Mouse (Mus musculus): Measurements from ENCODE around the gene Rnf150.

DNA sequence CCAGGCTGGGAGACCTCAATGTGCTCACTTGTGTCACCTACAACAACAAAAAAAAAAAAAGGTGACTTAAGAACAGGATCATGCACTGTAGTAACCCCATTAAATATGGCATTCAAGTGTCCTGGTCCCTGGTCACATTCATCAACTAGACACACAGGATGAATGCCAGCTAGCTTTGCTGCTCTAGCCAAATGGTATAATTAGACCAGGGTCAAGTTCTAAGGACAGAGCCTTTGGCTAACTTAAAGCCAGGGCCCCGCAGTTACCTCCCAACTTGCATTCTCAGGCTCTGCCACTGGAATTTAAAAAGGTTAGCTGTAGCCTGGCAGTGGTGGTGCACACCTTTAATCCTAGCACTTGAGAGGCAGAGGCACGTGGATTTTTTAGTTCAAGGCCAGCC lies 165.1 kb downstream of the Rnf150 start:
- no peak for TF ChIP-seq POLR2A (IDR thresholded peaks at IDR 0.05; ENCODE audit: borderline replicate concordance, low read depth, low read length)
- no peak for TF ChIP-seq CTCF (IDR thresholded peaks at IDR 0.05; ENCODE audit: low read depth, low read length)
